Mouse (Mus musculus) left cerebral cortex, postnatal 14 days (tissue): ENCODE data around the gene Mfsd1. TPM values are rescaled to one million over a fixed set of nuclear protein-coding genes. Genes with fewer than 3 reads are reported as not detected.

Experiments used
- DNase-seq, 2 experiments: peaks; one replicate each; pipeline ENCODE4 v3.0.0; 2021 to 2022; ENCODE audit warnings: low spot score in 2 of 2, mixed read lengths in 1 of 2
- intact Hi-C: fragments of 180-260 bp; cut with DNase I; formaldehyde crosslinking; loops from one replicate; pipeline ENCODE4 v1.15.1; 2025
- total RNA-seq, 2 experiments: library from RNA; stranded (reverse); gene quantifications; 2 replicates each; pipeline ENCODE4 v1.2.3; 2021

Mfsd1 gene
- total RNA-seq, 2 experiments from 2014 or later: 36.7 to 40.8 TPM

GRCm38 (mm10) chr3:67587430-67587829 lies 4.9 kb downstream of the Mfsd1 start:
- intact Hi-C loops: no loop called here
- DNase-seq: peak in 1 of 2 experiments; percentile 27

DNA sequence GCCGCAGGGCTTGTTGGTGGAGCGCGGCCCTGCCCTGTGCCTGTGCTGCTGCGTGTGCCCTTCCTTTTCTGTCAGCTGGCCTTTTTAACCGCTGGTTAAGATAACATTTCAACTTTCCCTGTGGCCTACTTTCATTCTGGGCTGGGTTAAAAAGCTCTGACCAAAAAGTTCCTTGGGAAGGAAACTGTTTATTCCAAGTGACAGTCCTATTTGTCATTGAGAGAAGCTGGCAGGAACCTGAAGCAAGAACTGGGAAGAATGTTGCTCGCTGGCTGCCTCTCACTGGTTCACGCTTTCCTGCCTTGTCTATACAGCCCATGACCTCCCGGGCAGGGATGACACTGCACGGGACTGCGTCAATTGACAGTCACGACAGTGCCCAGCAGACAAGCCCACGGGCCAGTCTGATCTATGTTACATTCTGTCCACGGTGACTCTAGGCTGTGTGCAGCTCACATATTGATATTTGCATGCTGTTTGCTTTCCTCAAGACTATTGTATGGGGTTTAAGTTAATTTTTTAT lies 19.1 kb downstream of the Mfsd1 start:
- DNase-seq: no peak
- intact Hi-C loops: no loop called here

DNA sequence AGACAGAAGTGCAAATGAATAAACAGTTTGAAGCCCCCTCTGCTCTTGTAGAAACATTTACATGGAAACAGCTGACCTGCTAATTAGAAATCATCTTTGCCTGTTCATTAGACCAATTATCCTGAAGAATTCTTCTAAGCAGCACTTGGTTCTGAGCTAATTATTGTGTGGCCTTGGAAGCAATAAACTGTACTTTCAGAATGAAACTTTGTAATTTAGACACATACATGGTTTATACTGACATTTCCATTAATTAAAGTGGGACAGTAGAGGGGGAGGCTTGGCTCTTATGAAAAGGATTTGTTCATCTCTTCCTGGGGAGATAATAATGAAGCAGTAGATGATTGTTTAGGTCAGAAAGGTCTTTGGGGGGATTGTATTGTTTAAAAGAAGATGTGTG lies 35.7 kb downstream of the Mfsd1 start:
- DNase-seq: no peak
- intact Hi-C loops: no loop called here

- peak; percentile 8 to 17 for DNase-seq
- intact Hi-C loops: loop anchor here (1.0 kb wide), 1 partner anchor 422 kb away; no protein-coding TSS in a partner anchor
Observed at GRCm38 (mm10) chr3:67624629-67625028, 42.1 kb downstream of the Mfsd1 start.

GRCm38 (mm10) chr3:67643135-67643534 lies 60.6 kb downstream of the Mfsd1 start:
- intact Hi-C loops: no loop called here
- peak; percentile 27 to 30 for DNase-seq

GRCm38 (mm10) chr3:67645640-67646466 lies 63.3 kb downstream of the Mfsd1 start:
- intact Hi-C loops: no loop called here

More at GRCm38 (mm10) chr3:67645640-67646466, 63.3 kb downstream of the Mfsd1 start:
- no peak for DNase-seq

Other genes starting within 250 kb of the Mfsd1 start
- gene Mlf1, start 208.6 kb upstream of the Mfsd1 start, total RNA-seq: 1 to 10 TPM; 1.3 to 1.9 TPM
- not detected for gene Gm17402, start 207.6 kb upstream of the Mfsd1 start, total RNA-seq
- 10 to 100 TPM; 47.6 to 51.4 TPM for gene Gfm1, start 152.6 kb upstream of the Mfsd1 start, total RNA-seq
- gene Lxn, start 118.8 kb upstream of the Mfsd1 start, total RNA-seq: 10 to 100 TPM; 36.6 to 48.8 TPM
- 1 to 10 TPM; 2.0 to 2.1 TPM for gene Rarres1, start 67.2 kb upstream of the Mfsd1 start, total RNA-seq